Mouse (Mus musculus) stomach, postnatal 0 days (tissue): ENCODE data around the gene Tmem123. TPM values are rescaled to one million over a fixed set of nuclear protein-coding genes. Genes with fewer than 3 reads are reported as not detected.
A peak's percentile ranks its signal among the peaks of the same experiment; 100 is the strongest.

Experiments used
- ATAC-seq: fragments of 200-750 bp; cut with Nextera tagmentation; 2 replicates; pipeline ENCODE4 v1.8.0; 2017; ENCODE audit not compliant: low FRiP score, low TSS enrichment
- DNase-seq: peaks from one replicate; pipeline ENCODE4 v3.0.0-alpha.2; 2016; ENCODE audit warnings: low spot score
- H3K27ac ChIP-seq: fragments of 300-500 bp; sonication (generic); replicated peaks from 2 replicates; pipeline ENCODE4 v1.5.1; 2014; ENCODE audit warnings: mild to moderate bottlenecking, control low read depth
- H3K27me3 ChIP-seq: fragments of 300-500 bp; sonication (generic); 2 replicates; pipeline ENCODE4 v1.6.1; 2014; ENCODE audit warnings: low read length; ENCODE audit not compliant: control insufficient read depth, insufficient read depth
- H3K36me3 ChIP-seq: fragments of 300-500 bp; sonication (generic); 2 replicates; pipeline ENCODE4 v1.6.1; 2014; ENCODE audit warnings: low read length, mixed read lengths; ENCODE audit not compliant: control insufficient read depth, insufficient read depth
- H3K4me1 ChIP-seq: fragments of 300-500 bp; sonication (generic); replicated peaks from 2 replicates; pipeline ENCODE4 v1.6.1; 2014; ENCODE audit warnings: antibody characterized with exemption; ENCODE audit not compliant: control insufficient read depth, insufficient read depth
- H3K4me2 ChIP-seq: fragments of 300-500 bp; sonication (generic); replicated peaks from 2 replicates; pipeline ENCODE4 v1.6.1; 2014; ENCODE audit warnings: low read depth, mild to moderate bottlenecking, control low read depth, moderate library complexity
- H3K4me3 ChIP-seq: fragments of 300-500 bp; sonication (generic); 2 replicates; pipeline ENCODE4 v1.5.1; 2014; ENCODE audit warnings: low read depth, low read length, control low read depth
- H3K9ac ChIP-seq: fragments of 300-500 bp; sonication (generic); 2 replicates; pipeline ENCODE4 v1.6.1; 2014; ENCODE audit warnings: mild to moderate bottlenecking, low read length, control low read depth, mixed read lengths
- H3K9me3 ChIP-seq: fragments of 300-500 bp; sonication (generic); 2 replicates; pipeline ENCODE4 v1.6.1; 2016; ENCODE audit warnings: low read length; ENCODE audit not compliant: control insufficient read depth
- CTCF ChIP-seq: IDR thresholded peaks from 2 replicates; pipeline ENCODE4 v1.5.1; 2016; ENCODE audit warnings: antibody characterized with exemption, low read depth, mild to moderate bottlenecking, moderate library complexity
- EP300 ChIP-seq: optimal IDR thresholded peaks from 2 replicates; pipeline ENCODE3; 2016; ENCODE audit warnings: antibody characterized with exemption
- WGBS: fragments of 180-500 bp; shearing (Covaris S2); extraction: QIAGEN DNeasy Blood & Tissue Kit; methylation state at CpG from one replicate; pipeline ENCODE4 v1.1.7; 2014; 5-methylcytosine and 5-hydroxymethylcytosine counted together
- polyA plus RNA-seq: library from polyadenylated mRNA; unstranded; fragments of >200 nt; fragmentation: Nextera tagmentation; extraction: Ambion mirVana; gene quantifications from 2 replicates; pipeline ENCODE4 v1.2.1, GENCODE M21; 2015

The Tmem123 gene
- polyA plus RNA-seq, 1 experiment from 2014 or later = 117 TPM

DNA sequence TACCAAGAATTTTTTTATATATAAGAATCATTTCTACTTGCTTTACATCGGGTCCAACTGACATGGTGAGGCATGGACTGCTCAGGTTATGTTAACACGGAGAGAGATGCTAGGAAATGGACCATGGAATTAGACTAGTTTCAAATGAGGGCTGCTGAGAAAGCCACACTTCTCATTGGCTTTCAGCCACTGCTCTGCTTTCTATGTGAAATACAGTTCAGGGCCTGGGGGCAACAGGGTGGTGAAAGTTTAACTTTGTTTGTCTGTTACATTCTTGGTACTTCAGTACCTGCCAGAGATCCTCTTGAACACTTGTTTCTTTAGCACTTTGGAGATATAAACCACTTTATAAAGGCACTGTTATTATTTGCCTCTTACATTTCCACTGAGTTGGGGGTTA is 29.7 kb downstream of the Tmem123 start:
- DNase-seq (no peak), ATAC-seq (no peak)
- H3K27ac ChIP-seq = no peak overlapping the region
- no peak overlapping the region for H3K4me3 ChIP-seq
- H3K36me3 ChIP-seq = peaks cover 3% of the 10 kb centered on the region; the same call in 1 of the 2 replicates
- H3K4me2 ChIP-seq = no peak overlapping the region
- WGBS = 86% methylated on average over 2 of the region's 2 CpGs
- H3K9ac ChIP-seq = no peak overlapping the region
- no peaks in the 10 kb centered on the region for H3K9me3 ChIP-seq
- no peaks in the 10 kb centered on the region for H3K27me3 ChIP-seq
- H3K4me1 ChIP-seq = no peaks in the 10 kb centered on the region
- TF ChIP-seq CTCF (no peak), EP300 (no peak)

DNA sequence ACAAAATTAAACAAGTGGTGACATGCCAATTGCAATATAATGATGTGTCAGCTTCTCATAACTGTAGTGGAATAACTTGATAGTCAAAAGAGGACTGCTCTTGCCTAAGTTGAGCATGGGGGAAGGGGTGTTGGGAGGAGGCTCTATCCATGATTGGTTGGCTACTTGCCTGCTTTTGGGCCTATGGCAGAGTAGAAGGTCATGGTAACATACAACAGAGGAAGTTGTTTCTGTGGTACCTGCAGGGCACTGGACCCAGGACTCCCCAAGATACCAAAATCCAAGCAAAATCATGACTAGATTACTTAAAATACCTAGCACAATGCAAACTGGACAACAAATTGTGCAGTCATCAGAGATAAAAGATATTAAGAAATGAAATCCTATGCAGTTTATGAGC is 31.7 kb downstream of the Tmem123 start:
- ATAC-seq (no peak), DNase-seq (no peak)
- Histone ChIP-seq H3K4me1 (no peaks in the 10 kb centered on the region), H3K9me3 (no peaks in the 10 kb centered on the region), H3K27ac (no peak overlapping the region), H3K4me3 (no peak overlapping the region), H3K9ac (no peak overlapping the region), H3K4me2 (no peak overlapping the region), H3K27me3 (no peaks in the 10 kb centered on the region), H3K36me3 (peaks cover 3% of the 10 kb centered on the region; the same call in 1 of the 2 replicates)
- TF ChIP-seq EP300 (no peak), CTCF (no peak)

DNA sequence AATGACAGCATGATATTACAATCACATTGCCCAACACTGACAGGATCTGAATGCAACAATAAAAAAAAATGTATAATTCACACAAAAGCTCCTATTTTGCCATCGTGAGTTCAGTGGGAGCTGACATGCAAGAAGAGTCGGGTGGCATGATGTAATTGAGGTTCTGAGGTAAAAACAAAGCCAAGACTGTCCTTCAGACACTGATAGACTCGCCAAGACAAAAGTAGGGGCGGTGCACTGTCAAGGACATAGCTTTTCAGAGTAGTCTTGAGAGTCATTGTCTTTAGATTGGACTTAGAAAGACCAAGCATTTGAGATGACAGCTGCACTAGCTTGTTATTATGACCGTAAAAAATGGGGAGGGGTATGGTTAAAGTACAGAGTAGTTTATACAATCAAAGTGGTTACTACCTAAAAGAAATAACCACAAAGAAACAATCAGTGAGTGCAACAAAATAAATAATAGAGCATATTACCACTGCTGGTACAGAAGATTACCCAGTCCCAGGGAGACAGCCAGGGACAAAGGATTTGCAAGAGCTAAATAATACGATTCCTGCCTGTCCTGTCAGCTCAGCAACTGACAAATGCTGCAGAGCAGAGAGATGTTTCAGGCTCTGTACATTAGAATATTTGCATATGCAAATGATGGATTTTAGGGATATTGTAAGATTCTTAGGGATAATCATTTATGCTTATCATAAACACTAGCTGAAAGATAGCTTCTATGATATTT is 32.5 kb downstream of the Tmem123 start:
- ATAC-seq = no peak
- DNase-seq = no peak
- 71% methylated on average over 6 of the region's 6 CpGs for WGBS
- H3K9me3 ChIP-seq = no peaks in the 10 kb centered on the region
- no peak overlapping the region for H3K9ac ChIP-seq
- H3K27ac ChIP-seq = no peak overlapping the region
- H3K4me1 ChIP-seq = no peaks in the 10 kb centered on the region
- TF ChIP-seq EP300 (no peak), CTCF (no peak)
- no peak overlapping the region for H3K4me2 ChIP-seq
- H3K36me3 ChIP-seq = peaks cover 3% of the 10 kb centered on the region; the same call in 1 of the 2 replicates
- no peaks in the 10 kb centered on the region for H3K27me3 ChIP-seq
- H3K4me3 ChIP-seq = no peak overlapping the region

DNA sequence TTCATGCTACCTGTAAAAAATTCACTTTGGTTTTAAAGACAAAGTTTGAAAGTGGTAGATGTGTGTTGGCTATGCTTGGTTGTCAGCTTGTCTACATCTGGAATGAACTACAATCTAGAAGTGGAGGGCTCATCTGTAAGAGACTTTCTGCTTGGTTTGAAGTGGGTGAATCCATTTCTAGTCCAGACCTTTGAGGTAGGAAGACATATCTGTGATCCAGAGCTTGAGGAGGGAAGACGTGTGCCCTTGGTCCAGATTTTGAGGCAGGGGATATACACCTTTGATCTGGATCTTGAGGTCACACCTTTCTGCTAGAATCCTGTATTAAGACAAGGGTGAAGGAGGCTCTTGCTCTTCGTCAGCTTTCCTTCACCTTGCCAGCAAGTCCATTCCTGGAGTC is 33.7 kb downstream of the Tmem123 start:
- H3K27me3 ChIP-seq = no peaks in the 10 kb centered on the region
- H3K36me3 ChIP-seq = no peaks in the 10 kb centered on the region
- 90% methylated on average over 2 of the region's 2 CpGs for WGBS
- DNase-seq = no peak
- no peak for ATAC-seq
- TF ChIP-seq EP300 (no peak), CTCF (no peak)
- no peak overlapping the region for H3K4me2 ChIP-seq
- H3K9ac ChIP-seq = no peak overlapping the region
- H3K27ac ChIP-seq = no peak overlapping the region
- H3K4me3 ChIP-seq = no peak overlapping the region
- no peaks in the 10 kb centered on the region for H3K4me1 ChIP-seq
- no peaks in the 10 kb centered on the region for H3K9me3 ChIP-seq

DNA sequence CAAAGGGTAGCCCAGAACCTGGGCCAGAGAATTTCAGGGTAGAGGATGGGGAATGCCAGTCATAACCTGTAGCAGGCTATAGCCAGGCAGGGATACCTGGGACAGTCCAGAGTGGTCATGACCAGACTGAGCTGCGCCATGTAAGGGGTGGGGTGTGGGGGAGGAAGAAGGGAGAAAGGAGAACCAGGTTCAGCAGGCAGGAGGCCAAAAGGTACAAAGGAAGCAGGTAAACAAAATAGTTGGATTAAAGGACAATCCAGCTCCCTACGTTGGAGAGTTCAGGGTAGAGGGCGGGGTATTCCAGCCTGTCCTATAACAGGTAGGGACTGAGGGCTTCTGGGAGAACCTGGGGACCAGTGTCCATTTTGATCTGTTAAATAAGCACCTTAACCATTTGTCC is 34.7 kb downstream of the Tmem123 start:
- DNase-seq (no peak), ATAC-seq (0 out of 2 replicates have a peak, but pooled peaks have one; percentile 45)
- Histone ChIP-seq H3K9ac (no peak overlapping the region), H3K9me3 (no peaks in the 10 kb centered on the region), H3K4me1 (no peaks in the 10 kb centered on the region), H3K27ac (no peak overlapping the region), H3K27me3 (no peaks in the 10 kb centered on the region), H3K4me3 (no peak overlapping the region), H3K4me2 (no peak overlapping the region), H3K36me3 (no peaks in the 10 kb centered on the region)
- 62% methylated on average over 3 of the region's 3 CpGs for WGBS
- no peak for TF ChIP-seq CTCF
- TF ChIP-seq EP300 = no peak

DNA sequence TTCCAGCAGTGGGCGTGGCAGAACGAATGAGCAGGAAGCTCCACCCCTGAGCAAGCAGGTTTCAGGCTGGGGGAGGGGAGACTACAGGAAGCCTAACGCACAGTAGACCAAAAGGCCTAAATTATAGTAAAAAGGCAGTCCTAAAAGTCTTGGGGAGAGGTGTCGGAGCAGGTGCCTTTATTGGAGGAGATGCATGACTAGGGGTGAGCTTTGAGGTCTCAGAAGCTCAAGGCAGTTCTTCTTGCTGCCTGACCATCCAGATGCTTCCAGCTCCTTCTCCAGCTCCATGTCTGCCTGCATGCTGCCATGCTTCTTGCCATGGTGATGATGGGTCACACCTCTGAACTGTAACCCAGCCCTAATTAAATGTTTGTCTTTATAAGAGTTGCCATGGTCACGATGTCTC is 41.3 kb downstream of the Tmem123 start:
- no peaks in the 10 kb centered on the region for H3K36me3 ChIP-seq
- H3K27ac ChIP-seq = no peak overlapping the region
- H3K27me3 ChIP-seq = no peaks in the 10 kb centered on the region
- H3K4me3 ChIP-seq = no peak overlapping the region
- H3K4me2 ChIP-seq = no peak overlapping the region
- H3K4me1 ChIP-seq = no peaks in the 10 kb centered on the region
- DNase-seq = no peak
- TF ChIP-seq CTCF = no peak
- TF ChIP-seq EP300 = no peak
- no peak for ATAC-seq
- 80% methylated on average over 4 of the region's 5 CpGs for WGBS
- H3K9ac ChIP-seq = no peak overlapping the region
- H3K9me3 ChIP-seq = no peaks in the 10 kb centered on the region
